Mouse (Mus musculus) bone marrow, adult 2 months (tissue): Measurements from ENCODE around the gene Hrh3.

ENCODE experiments used
- CTCF ChIP-seq: fragments of 200-500 bp; IDR thresholded peaks from 2 replicates; pipeline ENCODE4 v1.5.1; 2011; ENCODE audit warnings: low read length, control low read depth; ENCODE audit not compliant: control insufficient read depth, insufficient read depth
- POLR2A ChIP-seq: fragments of 200-500 bp; IDR thresholded peaks from 2 replicates; pipeline ENCODE4 v1.6.1; 2011; ENCODE audit warnings: low read depth, mild to moderate bottlenecking, control low read depth, low read length, borderline replicate concordance; ENCODE audit not compliant: control insufficient read depth

DNA sequence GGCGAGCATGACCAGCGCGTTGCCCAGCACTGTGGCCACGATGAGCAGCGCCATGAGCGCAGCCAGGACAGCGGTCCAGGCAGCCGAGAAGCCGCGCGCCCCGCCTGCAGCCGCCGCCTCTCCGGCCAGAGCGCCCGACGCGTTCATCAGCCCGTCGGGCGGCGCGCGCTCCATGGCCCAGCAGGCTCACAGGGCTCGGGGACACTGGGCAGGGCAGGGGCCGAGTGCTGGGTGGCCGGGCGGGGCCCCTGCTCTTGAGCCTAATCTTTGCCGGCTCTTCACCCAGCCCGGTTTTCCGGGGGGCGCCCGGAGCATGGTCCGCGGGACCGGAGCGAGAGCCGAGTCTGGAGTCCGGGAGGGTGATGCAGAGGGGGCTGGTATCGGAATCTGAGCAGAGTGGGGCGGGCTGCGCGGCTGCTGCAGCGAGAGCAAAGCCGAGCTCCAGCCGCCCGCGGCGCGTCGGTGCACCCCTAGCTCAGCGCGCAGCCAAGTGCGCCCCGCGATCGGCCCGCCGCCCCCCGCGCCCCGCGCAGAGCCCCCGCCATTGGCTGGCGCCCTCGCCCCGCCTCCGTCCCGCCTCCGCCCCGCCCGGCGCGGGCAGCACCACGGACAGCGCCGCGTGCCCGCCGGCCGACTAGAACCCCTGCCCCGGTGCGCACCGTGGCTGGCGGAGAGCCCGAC lies at the start of gene Hrh3:
- TF ChIP-seq CTCF = no peak
- no peak for TF ChIP-seq POLR2A
